Mouse (Mus musculus): ENCODE measurements around the gene Pald1.

The Pald1 gene

DNA sequence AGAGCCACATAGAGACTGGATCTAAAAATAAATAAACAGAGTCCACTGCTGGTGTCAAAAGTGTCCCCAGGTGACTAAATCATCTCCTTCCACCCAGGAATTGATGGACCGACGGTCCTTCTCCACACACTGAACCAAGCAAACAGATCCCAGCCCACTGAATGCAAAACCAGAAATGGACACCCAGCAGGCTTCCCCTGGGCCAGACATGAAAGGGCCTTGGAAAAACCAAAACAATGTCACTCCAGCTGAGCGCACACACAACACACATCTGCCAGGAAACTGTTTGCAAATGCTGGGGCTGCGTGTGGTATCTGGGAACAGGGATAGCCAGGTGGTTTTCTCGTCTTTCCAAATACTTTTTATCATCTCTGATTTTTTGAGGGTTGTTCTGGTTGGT, 13.6 kb downstream of the Pald1 start:
- no peak for DNase-seq (ENCODE audit: low spot score)

- no peak for DNase-seq (ENCODE audit: low spot score)
These were observed 17.4 kb downstream of the Pald1 start for GRCm38 (mm10) chr10:61365902-61366301.

GRCm38 (mm10) chr10:61364431-61364830, 18.9 kb downstream of the Pald1 start:
- DNase-seq (ENCODE audit: low spot score), result no peak

- DNase-seq (ENCODE audit: low spot score), result no peak
These were observed 20.3 kb downstream of the Pald1 start for GRCm38 (mm10) chr10:61362992-61363391.

GRCm38 (mm10) chr10:61362483-61362882, 20.8 kb downstream of the Pald1 start:
- DNase-seq (ENCODE audit: low spot score), result no peak

DNA sequence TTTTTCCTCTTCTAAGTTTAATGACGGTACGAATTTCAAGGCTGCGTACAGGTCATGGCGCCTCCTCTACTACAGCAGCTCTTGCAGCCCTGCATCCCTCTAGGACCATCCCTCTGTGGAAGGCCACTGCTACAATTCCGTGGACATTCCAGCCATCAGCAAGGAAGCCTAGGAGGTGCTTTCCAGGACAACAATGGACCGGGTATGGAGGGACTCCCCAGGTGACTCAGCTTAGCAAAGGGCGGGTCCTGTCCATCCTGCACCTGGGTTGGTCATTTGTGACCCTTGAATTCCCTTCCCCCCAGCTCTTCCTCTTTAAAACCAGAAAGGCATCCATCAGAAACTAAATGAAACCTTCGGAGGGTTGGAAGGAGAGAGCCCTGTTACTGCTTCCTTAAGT, 22.7 kb downstream of the Pald1 start:
- DNase-seq (ENCODE audit: low spot score), result no peak

- DNase-seq (ENCODE audit: low spot score), result no peak
These were observed 23.9 kb downstream of the Pald1 start for GRCm38 (mm10) chr10:61359411-61359810.

DNA sequence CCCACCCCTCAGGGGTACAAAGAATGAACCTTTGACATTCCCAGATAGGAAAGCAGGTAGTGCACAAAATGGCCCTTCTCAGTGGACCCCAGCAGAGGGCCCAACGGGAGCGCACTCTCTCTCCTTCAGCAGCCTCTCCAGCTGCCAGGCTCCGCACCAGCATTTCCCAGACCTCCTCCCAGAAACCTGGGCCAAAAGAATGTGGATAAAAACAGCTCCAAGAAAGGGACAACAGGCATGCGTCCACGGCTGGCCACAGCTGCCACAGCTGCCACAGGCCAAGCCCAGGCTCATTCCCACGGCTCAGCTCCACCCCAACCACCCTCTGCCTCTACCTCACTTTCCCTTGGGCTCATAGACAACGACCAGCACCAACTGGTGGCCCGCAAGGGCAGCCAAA, 25.7 kb downstream of the Pald1 start:
- DNase-seq (ENCODE audit: low spot score), result no peak

DNA sequence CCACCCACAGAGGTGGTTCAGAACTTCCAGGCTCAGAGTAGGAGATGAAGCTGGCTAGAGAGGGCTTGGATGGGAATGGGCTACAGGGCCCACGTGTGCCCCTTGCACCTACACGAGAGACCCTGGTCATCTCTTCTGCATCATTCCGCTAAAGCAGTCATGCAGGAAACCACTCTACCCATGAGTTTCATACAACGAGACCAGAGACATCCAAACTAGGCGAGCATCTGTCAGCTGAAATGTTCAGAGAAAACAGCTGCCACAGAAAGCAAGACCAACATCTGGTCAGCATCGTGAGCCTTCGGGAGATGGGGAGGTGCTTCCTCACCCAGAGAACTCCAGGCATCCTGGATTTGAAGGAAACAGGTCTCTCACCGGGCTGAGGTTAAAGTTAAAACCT, 26.8 kb downstream of the Pald1 start:
- DNase-seq (ENCODE audit: low spot score), result no peak

DNA sequence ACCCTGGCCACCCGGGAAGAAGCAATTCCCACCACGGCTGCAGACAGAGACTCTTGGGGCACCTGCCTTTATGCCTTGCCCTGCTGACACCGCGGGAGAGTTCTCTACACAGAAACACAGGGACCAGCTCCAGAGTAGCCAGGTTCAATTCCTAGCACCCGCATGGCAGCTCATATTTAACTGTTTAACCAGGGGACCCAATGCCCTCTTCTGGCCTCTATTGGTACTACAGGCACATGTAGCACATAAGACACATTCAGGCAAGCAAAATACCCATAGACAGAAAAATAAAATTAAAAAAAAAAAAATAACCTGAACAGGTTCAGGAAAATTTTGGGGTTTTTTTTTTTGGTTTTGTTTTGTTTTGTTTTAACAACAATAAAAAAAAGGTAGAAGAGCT, 27.2 kb downstream of the Pald1 start:
- no peak for DNase-seq (ENCODE audit: low spot score)

GRCm38 (mm10) chr10:61355611-61356010, 27.7 kb downstream of the Pald1 start:
- no peak for DNase-seq (ENCODE audit: low spot score)

- DNase-seq (ENCODE audit: low spot score), result no peak
These were observed 32.1 kb downstream of the Pald1 start for GRCm38 (mm10) chr10:61351216-61351615.

DNA sequence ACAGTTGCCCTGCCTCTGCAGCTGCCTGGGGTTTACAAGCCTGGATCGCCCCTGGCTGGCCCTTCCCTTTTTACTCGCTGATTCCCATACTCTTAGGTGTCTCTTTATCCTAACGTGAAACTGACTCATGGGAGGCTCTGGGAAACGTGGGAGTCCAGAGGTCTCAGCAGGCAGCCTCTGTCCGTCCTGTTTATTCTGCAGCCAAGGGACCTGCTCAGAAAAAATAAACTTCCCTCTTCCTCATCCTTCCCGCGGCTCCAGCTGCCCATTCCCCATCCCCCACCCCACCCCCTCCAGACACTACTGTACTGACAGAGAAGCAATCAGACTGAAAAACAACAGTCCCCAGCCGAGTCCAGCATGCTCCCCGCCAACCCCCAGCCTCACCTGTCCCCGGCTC, 37.0 kb downstream of the Pald1 start:
- no peak for DNase-seq (ENCODE audit: low spot score)

DNA sequence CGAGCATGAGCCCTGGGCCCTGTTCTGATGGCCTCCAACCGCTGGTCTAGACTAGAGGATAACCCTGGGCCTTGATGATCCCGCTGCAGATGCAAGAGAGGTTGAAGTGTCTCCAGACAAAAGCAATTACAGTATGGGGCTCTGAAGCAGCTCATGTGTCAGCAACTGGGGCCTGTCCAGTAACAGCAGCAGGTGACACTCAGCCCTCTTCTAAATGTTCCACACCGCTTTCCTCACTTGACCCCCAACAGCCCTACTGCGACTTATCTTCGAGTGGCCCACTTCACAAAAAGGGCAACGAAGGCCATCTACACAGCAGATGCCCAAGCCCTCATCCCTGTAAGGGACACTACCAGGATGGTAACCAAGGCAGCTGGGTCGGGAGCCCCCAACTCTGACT, 38.2 kb downstream of the Pald1 start:
- DNase-seq (ENCODE audit: low spot score), result no peak

DNA sequence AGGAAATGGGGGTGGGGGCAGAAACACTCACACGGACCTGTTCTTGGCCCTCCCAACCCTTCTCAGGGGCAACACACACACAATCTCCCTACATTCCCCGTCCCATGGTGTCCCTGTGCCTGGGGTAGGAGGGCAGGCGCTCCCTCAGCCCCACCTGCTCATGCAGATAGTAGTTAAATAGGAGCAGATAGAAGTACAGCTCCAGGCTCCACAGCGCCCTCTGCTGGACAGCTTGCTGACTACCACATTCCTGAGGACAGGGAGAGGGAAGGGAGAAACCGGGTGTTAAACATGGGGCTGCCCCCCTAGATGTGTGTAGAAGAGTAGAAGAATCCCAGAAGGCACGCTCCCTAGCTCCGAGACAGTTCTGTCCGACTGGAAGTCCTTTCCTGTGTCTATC, 39.4 kb downstream of the Pald1 start:
- DNase-seq (ENCODE audit: low spot score), result no peak

DNA sequence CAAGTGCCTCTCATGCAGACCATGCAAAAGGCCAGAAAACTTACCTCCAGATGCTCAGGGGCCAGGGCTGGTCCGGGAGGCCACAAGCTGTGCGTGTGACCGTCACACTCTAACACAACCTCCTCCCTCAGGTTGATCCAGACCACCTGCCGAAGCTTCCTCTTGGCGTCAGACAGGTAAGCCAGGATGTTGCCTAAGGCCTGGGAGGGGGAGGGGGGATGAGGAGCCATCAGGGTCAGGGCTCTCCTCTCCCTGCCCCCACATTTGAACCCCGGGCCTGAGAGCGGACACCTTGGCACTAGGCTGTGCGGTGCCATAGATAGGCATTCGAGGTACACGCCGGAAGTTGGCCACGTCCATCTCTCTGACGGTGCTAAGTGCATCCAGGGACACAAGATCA, 40.6 kb downstream of the Pald1 start:
- no peak for DNase-seq (ENCODE audit: low spot score)

DNA sequence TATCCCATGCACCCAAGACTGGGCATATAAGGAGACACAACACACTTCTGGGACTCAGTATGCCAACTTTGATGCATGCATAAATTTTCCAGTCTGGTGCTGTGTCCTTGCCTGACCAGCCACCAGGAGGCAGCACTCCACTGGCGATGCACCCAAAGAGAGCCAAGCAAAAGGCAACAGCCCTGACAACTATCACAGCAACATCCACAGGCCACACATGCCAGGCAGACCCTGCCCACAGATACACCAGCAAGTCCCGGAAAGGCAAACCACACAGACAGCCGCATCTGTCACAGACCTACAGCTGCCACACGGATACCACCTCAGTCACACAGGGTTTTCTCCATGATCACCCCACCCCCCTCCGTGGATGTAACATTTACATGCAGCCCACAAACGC, 41.8 kb downstream of the Pald1 start:
- DNase-seq (ENCODE audit: low spot score), result no peak

GRCm38 (mm10) chr10:61341045-61341444, 42.3 kb downstream of the Pald1 start:
- DNase-seq (ENCODE audit: low spot score), result no peak

- DNase-seq (ENCODE audit: low spot score), result no peak
These were observed 43.1 kb downstream of the Pald1 start for GRCm38 (mm10) chr10:61340247-61340646.

GRCm38 (mm10) chr10:61339216-61339615, 44.1 kb downstream of the Pald1 start:
- DNase-seq (ENCODE audit: low spot score), result no peak

DNA sequence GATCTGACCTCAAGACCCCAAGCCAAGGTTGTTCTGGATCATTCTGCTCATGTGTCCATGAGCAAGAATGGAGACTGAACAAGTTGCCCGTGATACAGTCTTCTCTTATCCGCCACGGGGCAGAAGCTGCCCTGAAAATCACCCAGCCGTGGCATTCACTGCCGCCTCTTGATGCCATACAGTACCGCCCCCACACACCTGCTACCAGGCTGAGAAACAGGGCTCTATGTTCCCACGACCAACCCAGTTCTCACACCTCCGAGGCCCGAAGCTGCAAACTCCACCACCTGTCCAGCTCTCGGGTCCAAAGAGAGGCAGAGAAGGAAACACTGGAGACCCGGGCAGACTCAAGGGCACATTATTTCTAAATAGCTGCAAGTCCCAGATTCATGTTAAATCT, 45.7 kb downstream of the Pald1 start:
- DNase-seq (ENCODE audit: low spot score), result no peak

- no peak for DNase-seq (ENCODE audit: low spot score)
These were observed 46.7 kb downstream of the Pald1 start for GRCm38 (mm10) chr10:61336592-61336991.

DNA sequence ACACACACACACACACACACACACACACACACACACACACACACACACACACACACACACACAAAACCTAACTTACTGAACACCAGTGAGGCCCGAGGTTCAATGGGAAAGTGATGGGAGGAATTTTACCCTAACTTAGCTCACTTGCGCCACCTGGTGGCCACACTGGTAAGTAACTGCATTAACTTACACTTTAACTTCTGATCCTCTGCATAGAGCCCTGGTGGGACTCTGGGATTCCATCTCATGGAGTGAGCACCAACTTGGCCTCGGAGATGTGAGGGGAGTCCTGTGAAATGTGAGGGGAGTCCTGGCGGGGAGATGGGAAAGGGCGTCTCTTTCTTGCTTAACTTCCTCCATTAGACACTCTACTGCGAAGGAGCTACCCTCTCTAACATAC, 47.2 kb downstream of the Pald1 start:
- DNase-seq (ENCODE audit: low spot score), result no peak

DNA sequence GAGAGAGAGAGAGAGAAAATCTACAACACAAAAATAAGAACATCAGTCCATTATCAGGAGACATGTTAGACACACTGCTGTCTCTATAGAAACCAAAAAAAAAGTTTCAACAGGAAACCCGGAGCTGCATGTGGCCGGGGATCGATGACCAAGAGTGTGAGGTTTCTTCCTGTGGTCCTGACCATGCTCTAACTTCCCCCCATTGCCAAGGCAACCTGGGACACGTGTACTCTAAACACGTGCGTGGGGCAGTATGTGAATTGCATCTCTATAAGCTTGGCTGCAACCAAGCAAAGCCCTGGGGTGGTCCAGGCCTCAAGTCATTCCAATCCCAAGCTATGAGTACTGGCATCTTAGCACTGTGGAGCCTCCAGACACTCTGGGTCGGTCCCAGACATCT, 48.8 kb downstream of the Pald1 start:
- no peak for DNase-seq (ENCODE audit: low spot score)

GRCm38 (mm10) chr10:61331046-61331445, 52.3 kb downstream of the Pald1 start:
- DNase-seq (ENCODE audit: low spot score), result no peak

All from ovary, adult 18-20 months (tissue).